Mouse (Mus musculus) ZHBTc4 (cell line): ENCODE measurements at regions not wholly inside any gene's neighbourhood (a gene's known extent, or its start where the extent isn't known, plus 50 kb on each side); places are given as distances from the start of the nearest gene placed in this dataset.
A peak's percentile ranks its signal among the peaks of the same experiment; 100 is the strongest.
"Not testable (repeated sequence)": the region's sequence is repeated elsewhere in the genome, so short reads cannot be mapped to it uniquely, and the experiment has no call there.

Experiments
- DNase-seq: peaks from one replicate; pipeline ENCODE4 v3.0.0-alpha.2; 2011; ENCODE audit warnings: low read depth, low spot score

GRCm38 (mm10) chr8:126776605-126777469 is 168.8 kb downstream of the Tomm20 start:
- peak; percentile 35 for DNase-seq

GRCm38 (mm10) chr8:126775334-126775733 is 170.3 kb downstream of the Tomm20 start:
- DNase-seq, result no peak

DNA sequence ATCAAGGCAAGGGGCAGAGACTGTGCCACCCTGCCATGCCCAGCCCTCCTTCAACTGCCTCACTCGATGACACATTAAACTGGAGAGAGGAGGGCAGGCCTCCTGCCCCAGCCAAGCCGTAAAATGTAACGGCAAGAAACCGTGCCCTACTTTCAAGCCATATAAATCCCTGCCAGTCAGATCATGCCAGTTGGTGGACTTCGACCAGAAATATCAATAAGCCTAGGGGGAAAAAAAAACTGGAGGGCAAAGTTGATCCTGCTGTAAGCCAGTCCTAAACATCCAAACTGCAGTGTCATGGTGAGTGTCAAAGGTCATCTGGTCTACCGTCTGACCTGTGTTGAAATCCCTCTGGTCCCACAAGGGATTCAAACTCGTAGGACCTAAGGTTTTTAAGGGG is 170.8 kb downstream of the Tomm20 start:
- DNase-seq, result no peak

GRCm38 (mm10) chr8:126772748-126773147 is 172.9 kb downstream of the Tomm20 start:
- no peak for DNase-seq

DNA sequence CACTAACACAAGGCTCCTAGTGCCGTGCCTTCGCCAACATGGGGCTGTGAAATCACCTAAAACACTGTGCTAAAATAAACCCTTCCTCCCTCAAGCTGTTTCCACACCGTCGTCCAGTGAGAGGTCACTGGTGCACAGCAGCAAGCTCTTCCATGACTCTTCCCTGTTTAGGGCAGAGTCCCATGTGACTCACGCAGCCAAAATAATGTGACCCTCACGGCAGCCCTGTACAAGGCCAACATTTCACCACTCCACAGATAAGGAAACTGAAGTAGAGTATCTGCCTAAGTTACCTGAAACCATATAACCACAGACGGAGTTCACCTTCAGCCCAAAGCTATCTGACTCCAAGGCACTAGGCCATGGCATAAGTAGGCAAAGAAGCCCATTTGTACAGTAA is 173.4 kb downstream of the Tomm20 start:
- DNase-seq, result no peak

- not testable (repeated sequence) for DNase-seq
These were observed 175.3 kb downstream of the Tomm20 start for GRCm38 (mm10) chr8:126770374-126770773.

GRCm38 (mm10) chr8:126768142-126768541 is 174.4 kb upstream of the Irf2bp2 start:
- DNase-seq, result no peak

DNA sequence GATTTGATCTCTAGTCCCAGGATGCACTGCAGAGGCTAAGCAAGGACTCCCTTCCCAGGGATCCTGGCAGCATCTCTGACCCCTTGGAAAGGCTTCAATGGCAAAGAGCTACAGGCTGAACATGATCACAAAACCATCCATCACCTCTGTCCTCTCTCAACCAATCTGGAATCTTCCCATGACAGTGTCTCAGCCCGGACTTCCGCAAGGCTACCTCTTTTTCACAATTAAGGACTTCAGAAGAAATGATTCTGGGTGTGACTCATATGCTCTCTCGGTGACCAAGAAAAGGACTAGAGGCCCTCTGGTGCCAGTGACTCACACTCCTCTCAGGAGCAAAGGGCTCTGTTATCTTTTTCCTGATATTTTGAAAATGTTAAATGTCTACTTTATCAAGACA is 173.6 kb upstream of the Irf2bp2 start:
- no peak for DNase-seq

DNA sequence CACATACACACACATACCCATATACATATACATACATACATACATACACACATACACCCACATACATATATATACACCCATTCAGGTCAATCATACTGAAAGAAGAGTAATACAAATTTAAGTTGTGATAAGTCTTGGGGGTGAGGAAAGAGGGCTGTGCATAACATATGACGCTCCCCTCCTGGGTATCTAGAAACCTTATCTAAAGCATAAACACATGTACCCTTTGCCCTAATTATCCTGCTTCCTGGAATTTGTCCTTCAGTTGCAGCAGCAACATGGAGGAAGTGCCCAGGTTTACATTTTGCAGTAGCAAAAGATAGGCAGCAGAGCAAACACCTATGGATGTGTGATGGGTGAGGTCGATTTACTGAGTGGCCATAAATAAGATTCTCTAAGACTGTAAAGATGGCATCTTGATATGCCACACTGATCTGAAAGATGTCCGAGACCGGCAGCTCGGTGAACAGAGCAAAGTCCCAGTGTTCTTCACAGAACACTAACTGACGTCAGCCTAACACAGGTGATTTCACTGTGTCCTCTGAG is 172.0 kb upstream of the Irf2bp2 start:
- DNase-seq, result no peak

DNA sequence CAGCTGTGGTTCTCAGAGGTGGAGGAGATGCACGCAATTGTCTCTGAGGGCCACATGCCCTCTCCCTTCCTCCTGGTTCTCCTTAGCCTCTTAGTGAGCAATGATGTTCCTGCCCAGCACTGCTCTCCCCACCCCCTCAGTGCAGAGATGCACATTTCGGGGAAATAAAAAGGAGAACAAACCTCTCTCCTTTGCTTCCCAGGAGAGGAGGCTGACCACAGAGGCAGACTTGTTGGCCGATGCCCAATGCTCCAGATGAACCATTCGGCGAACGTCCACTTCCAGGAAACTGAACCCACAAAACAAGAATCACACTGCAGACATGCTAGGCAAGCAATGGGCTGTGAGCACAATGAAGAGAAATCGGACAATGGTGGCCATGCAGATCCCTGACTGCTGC is 169.8 kb upstream of the Irf2bp2 start:
- DNase-seq, result no peak

DNA sequence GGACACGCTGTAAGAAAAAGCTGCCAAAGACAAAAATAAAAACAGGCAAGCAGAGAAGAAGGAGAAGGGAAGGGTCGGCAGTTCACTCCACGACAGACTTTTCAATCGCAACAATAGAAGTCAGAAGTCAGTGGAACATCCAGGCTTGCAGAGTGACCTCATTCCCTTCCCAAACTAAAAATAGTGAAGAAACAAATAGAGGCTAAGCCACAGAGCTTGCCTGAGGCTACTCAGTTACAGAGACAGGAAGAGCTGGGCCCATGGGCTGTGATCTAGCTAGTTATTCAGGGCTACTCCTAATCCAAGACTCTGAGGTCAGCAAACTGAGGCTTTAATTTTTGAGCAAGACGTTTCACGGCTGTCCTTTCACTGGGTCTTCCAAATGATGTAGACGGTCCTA is 165.9 kb upstream of the Irf2bp2 start:
- peak; percentile 21 for DNase-seq

DNA sequence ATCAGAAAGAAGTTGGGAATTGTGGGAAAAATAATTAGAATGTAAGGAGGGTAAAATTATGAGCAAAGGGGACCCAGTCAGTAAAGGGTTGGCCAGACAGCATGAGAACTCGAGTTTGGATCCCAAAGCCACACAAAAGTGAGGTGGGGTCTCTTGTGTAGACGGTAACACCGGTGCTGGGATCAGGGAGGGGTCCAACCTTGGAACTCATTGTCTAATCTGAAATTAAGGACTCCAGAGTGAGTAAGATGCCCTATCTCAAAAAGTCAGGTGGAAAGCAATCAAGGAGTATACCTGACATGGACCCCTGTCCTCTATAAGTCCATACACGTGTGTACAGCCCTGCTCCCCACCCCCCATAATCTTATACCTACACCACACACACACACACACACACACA is 165.2 kb upstream of the Irf2bp2 start:
- DNase-seq, result no peak

GRCm38 (mm10) chr8:126757951-126758757 is 164.4 kb upstream of the Irf2bp2 start:
- DNase-seq, result no peak

DNA sequence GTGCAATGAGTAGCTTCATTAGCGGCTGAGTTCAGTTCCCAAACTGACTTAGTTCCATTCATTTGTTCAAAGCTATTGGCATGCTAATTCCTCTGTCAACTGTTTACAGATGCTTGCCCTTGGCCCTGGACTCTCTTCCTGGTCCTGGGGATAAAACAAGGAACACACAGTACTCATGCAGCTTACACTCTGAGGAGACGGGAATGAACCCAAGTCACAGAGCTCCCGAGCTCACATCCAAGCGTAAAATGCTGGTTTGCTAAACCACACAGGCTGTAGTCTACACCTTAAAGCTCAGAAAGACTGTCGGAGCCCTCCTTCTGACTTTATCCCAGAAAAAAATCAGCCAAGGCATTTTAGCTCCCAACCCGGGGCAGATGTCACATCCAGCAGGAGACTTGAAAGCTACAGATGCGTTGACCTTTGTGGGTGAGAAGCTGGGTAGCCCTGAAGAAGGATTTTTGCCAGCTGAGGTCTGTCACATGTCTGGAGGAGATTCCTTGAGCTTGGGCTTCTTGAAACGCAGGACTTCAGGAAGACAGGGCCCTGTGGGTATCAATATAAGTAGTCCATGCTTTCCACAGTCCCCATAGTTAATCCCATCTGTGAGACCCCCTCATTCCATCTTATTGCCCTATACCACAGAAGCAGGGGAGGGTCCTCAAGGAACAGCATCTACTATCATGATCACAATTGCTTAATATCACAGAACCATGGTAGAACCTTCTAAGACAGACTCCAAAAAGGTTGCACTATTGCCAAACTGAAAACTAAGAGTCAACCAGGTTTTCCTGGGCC is 162.7 kb upstream of the Irf2bp2 start:
- peak; percentile 44 for DNase-seq

DNA sequence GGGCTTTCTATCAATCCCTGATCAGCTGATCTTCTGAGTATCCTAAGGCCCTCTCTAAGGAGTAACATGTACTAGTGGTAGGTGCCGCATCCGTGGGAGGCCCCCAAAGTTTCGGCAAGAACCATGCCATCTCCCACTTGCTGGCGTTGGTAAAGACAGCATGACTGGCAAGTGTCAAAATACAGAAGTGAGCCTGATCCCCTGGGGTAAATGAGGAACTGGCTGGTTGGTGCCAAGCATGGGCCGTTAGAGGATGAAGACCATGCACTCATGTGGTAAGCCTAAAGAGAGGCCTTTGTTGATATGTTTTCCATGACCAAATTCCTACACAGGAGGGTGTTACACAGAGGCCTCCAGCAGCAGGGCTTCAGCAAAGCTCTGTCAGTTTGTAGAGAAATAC is 161.9 kb upstream of the Irf2bp2 start:
- no peak for DNase-seq

DNA sequence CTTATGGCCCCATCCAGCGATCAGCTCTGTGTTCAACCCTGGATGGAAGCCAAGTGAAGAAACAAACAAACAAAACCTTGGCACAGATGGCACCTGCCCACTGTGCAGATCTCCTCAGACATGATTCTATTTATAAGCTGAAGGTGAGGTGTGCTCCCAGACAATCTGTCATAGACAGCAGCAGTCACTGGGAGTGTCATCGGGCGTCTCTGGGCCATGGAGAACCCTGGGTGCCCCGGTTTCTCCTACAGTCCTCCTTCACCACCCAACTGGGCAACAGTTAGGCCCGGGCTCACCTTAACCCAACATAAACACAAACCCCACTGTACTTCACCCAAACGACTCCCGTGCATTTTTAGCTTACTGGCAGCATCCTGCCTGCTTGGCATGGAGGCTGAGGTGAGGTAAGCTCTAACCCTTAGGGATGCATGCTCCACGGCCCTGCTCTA is 160.6 kb upstream of the Irf2bp2 start:
- no peak for DNase-seq

- no peak for DNase-seq
These were observed 159.5 kb upstream of the Irf2bp2 start for GRCm38 (mm10) chr8:126753059-126753855.

DNA sequence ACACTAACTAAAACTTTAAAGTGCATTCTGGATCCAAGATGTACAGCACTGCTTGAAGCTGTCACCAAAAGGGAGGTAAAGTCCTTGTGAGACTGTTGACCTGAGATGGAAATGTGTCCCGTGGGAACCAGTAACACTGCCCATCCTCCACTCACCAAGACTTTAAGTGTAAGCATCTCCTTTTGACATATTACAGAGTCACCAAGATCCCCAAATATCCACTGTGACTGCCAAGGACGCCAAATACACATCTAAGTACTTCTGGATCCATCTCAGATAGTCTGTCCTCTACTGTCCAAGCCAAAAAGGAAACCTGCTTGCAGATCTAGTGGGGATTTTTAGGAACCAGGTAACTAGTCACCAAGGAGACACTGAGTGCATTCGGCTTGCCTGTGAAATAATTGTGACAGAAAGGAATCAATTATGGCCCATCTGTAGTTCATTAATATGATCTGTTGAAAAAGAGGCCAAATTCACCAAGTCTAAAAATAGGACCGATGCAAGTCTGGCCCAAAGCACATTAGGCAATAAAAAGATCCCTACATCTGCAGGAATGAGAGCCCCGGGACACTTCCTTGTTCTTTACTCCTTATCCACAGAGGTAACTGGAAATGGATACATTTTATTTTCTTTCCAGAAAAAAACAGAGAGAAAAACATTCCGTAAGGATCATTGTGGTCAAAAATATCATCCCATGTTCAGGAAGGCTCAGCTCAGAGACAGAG is 157.8 kb upstream of the Irf2bp2 start:
- no peak for DNase-seq

DNA sequence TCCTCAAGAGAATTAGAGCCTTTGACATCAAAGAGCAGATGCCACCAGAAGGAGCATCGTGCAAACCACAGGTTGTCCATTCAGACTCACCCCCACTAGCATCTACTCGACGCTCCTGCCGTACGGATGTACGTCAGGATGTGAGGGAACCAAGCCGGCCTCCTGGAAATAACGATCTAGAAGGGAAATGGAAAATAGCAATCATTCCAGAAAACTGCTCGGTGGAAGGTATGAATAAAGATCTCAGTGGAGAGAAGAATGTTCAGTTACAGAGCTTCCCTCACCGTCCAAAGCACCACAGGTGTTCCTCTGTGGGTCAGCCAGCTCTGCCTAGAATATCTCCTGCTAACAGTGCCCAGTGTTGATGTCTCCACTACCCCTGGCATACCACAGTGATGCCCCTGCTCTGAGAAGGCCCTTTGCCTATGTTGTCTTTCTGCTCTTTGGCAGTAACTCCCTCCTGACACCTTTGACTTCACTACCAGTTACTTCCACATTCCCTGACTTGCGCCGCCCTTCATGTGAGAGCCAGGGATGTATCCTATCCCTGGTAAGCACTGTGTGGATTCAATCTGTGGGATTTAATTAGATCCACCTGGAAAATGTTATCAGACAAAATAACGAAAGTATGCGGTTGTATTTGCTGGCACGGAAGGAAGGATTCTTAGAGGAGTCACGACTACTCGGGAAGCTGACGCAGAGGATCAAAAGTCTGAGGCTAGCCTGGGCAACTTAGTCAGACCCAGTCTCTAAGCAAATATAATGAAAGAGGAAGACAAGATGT is 152.4 kb upstream of the Irf2bp2 start:
- no peak for DNase-seq
